Mouse (Mus musculus): ENCODE results near the gene Chrng.

GRCm38 (mm10) chr1:87159396-87159795 is 45.1 kb upstream of the Chrng start:
- TF ChIP-seq POLR2A (IDR thresholded peaks at IDR 0.05; ENCODE audit: control insufficient read depth, low read depth, low read length) (no peak), CTCF (IDR thresholded peaks at IDR 0.05; ENCODE audit: control insufficient read depth, insufficient read depth, insufficient replicate concordance, low read depth, low read length) (no peak)

Data from testis, adult 2 months (tissue).